Comparison of ENCODE assay signal across 15 mouse cellular contexts in the genomic region with DNA sequence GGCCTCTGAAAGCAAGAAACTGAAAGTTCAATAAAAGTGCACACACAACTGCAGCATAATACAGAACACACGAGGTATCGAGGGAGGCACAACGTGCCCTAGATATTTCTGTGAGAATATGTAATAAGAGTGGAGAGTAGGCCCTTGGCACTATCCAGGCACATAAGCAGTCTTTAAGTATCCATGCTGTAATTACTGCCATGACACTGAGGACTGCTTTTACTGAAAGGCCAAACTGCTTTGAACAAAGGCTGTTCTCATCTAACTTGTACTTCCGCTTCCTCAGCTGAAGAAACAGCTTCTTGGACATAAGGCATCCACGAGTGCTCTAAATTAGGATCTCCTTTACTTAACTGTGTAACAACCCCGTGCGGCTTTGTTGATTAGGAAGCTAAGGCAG.
A peak's percentile ranks its signal among the peaks of the same experiment; 100 is the strongest.
DNase-seq lines count a peak whose midpoint lies in the region; ATAC-seq lines count a peak whose summit lies in the region.
"Had no signal": no experiment of that assay in that cellular context is flagged by ENCODE, and none has a peak within 500 bp of the region (broad histone marks: within the 10 kb centered on the region; RNA-seq: fewer than 3 reads in every experiment).

No protein-coding gene starts in this region.

- H3K9ac ChIP-seq in hindbrain, embryonic 16.5 days (ENCODE audit: low read depth, low read length) = no peak overlapping the region
- H3K9ac ChIP-seq in hindbrain, embryonic 12.5 days = no peak overlapping the region

- no peaks in the 10 kb centered on the region for H3K36me3 ChIP-seq in hindbrain, embryonic 16.5 days (ENCODE audit: control insufficient read depth, insufficient read depth, low read length)
- H3K36me3 ChIP-seq in hindbrain, embryonic 12.5 days = no peaks in the 10 kb centered on the region
- H3K36me3 ChIP-seq: hindbrain, embryonic 10.5 days; midbrain, embryonic 10.5 days had no signal

- H3K4me1 ChIP-seq in hindbrain, embryonic 16.5 days (ENCODE audit: control insufficient read depth, insufficient read depth, low read depth, low read length) = peaks cover 4% of the 10 kb centered on the region; the same call in 1 of the 2 replicates
- H3K4me1 ChIP-seq in hindbrain, embryonic 12.5 days = peaks cover 14% of the 10 kb centered on the region

- 0 out of 2 replicates have a peak, but pooled peaks have one; percentile 51 for ATAC-seq in hindbrain, embryonic 16.5 days
- no peak for ATAC-seq in hindbrain, embryonic 12.5 days (ENCODE audit: low FRiP score)
- ATAC-seq in megakaryocyte progenitor cell, adult 5-6 weeks (replicated peaks; ENCODE audit: poor library complexity) = peak; percentile 18

- no peaks in the 10 kb centered on the region for H3K27me3 ChIP-seq in hindbrain, embryonic 16.5 days (replicated peaks; ENCODE audit: control insufficient read depth, insufficient read depth, low read length)
- no peaks in the 10 kb centered on the region for H3K27me3 ChIP-seq in hindbrain, embryonic 12.5 days

- H3K4me2 ChIP-seq in hindbrain, embryonic 16.5 days (ENCODE audit: low read length) = no peak overlapping the region
- no peak overlapping the region for H3K4me2 ChIP-seq in hindbrain, embryonic 12.5 days (replicated peaks)

- H3K4me3 ChIP-seq in hindbrain, embryonic 16.5 days (ENCODE audit: low read length) = no peak overlapping the region
- H3K4me3 ChIP-seq in hindbrain, embryonic 12.5 days = no peak overlapping the region
- H3K4me3 ChIP-seq: erythroblast, embryonic 14.5 days; hindbrain, embryonic 10.5 days; midbrain, embryonic 10.5 days had no signal

- no peak overlapping the region for H3K27ac ChIP-seq in hindbrain, embryonic 16.5 days (ENCODE audit: low read depth, low read length)
- no peak overlapping the region for H3K27ac ChIP-seq in hindbrain, embryonic 12.5 days
- H3K27ac ChIP-seq: hindbrain, embryonic 10.5 days; midbrain, embryonic 10.5 days had no signal

- peak; percentile 57 for DNase-seq in CD4-positive, CD25-positive, alpha-beta regulatory T cell, adult 2 months (ENCODE audit: low read depth, low spot score)
- peak; percentile 50 for DNase-seq in brain, adult 2 months (ENCODE audit: low read depth, low spot score)
- DNase-seq in embryo, embryonic 11 days = no peak
- no peak for DNase-seq in layer of hippocampus, adult 11-12 months (ENCODE audit: low spot score)
- no peak for DNase-seq in heart, postnatal 4 days
- DNase-seq: adrenal gland, postnatal 10 days; cerebellum, adult 11 months; kidney, adult 11 months; retina, postnatal 1 day had no signal

- WGBS in hindbrain, embryonic 16.5 days = 76% methylated on average over 7 of the region's 7 CpGs
- 85% methylated on average over 7 of the region's 7 CpGs for WGBS in hindbrain, embryonic 12.5 days

- no peaks in the 10 kb centered on the region for H3K9me3 ChIP-seq in hindbrain, embryonic 16.5 days (ENCODE audit: control insufficient read depth, low read length)
- no peaks in the 10 kb centered on the region for H3K9me3 ChIP-seq in hindbrain, embryonic 12.5 days (replicated peaks)
- H3K9me3 ChIP-seq: hindbrain, embryonic 10.5 days; midbrain, embryonic 10.5 days had no signal

Comparison
In these comparisons a context has a peak if more than half of its experiments do, and no peak if none do; other contexts are left out.
1. DNase-seq: peak in CD4-positive, CD25-positive, alpha-beta regulatory T cell, adult 2 months (single experiment) and brain, adult 2 months (single experiment); none in embryo, embryonic 11 days (single experiment), layer of hippocampus, adult 11-12 months (single experiment) and heart, postnatal 4 days (single experiment).